Mouse (Mus musculus): ENCODE data around the gene Scube2. TPM values are rescaled to one million over a fixed set of nuclear protein-coding genes. Genes with fewer than 3 reads are reported as not detected.

Scube2 gene
- total RNA-seq, 1 experiment, result 0.89 TPM

DNA sequence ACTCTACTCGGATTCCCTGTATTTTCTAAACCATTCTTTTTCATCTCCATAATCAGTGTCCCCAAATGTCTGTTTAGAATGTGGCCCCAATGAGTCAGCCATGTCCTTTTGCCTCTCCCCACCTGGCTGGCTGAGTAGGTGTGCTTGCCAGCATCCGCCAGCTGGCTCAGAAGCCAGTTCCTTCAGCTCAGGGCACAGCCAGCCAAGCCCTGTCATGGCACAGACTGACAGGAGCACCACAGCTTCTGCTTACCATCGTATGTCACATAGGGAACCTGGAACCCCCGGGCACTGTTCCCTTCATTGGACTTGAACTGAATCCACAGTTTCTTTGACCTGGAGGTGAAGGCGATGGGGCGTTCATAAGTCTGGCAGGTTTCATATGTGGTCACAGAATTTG, 61.1 kb downstream of the Scube2 start:
- Histone ChIP-seq H3K4me1 (ENCODE audit: control insufficient read depth in 2 of 2, insufficient read depth in 2 of 2, low read length in 2 of 2, poor library complexity in 1 of 2) (no peaks in the 10 kb centered on the region), H3K4me3 (ENCODE audit: insufficient read depth in 1 of 2, low read depth in 1 of 2, low read length in 2 of 2, poor library complexity in 1 of 2, severe bottlenecking in 1 of 2) (no peak overlapping the region), H3K9ac (ENCODE audit: insufficient read depth, low read depth, low read length, poor library complexity, severe bottlenecking) (no peak overlapping the region), H3K36me3 (ENCODE audit: control insufficient read depth, insufficient read depth, low read length, poor library complexity, severe bottlenecking) (no peaks in the 10 kb centered on the region), H3K27ac (ENCODE audit: insufficient read depth, low read depth, low read length, poor library complexity, severe bottlenecking) (no peak overlapping the region), H3K9me3 (ENCODE audit: control insufficient read depth, insufficient read depth, low read depth, low read length) (no peaks in the 10 kb centered on the region)
- TF ChIP-seq CHD2 (IDR thresholded peaks at IDR 0.05; ENCODE audit: low read depth, low read length) (no peak), MAFK (IDR thresholded peaks at IDR 0.05; ENCODE audit: insufficient read depth, low read depth, low read length) (no peak), ZNF384 (IDR thresholded peaks at IDR 0.05; ENCODE audit: low read depth, low read length) (no peak), HCFC1 (IDR thresholded peaks at IDR 0.05; ENCODE audit: borderline replicate concordance, insufficient read depth, low read length) (no peak), ZC3H11A (IDR thresholded peaks at IDR 0.05; ENCODE audit: borderline replicate concordance, low read depth, low read length) (no peak)
- DNase-seq (ENCODE audit: low read depth, low spot score), result no peak
- in situ Hi-C loops (cut with MboI; ENCODE audit: low sequenced_read_pairs in 2 of 2, unreplicated experiment in 2 of 2), result no loop called here

- in situ Hi-C loops (cut with MboI; ENCODE audit: low sequenced_read_pairs in 2 of 2, unreplicated experiment in 2 of 2), result no loop called here
Measured at GRCm38 (mm10) chr7:109803516-109803915, 62.0 kb downstream of the Scube2 start.

DNA sequence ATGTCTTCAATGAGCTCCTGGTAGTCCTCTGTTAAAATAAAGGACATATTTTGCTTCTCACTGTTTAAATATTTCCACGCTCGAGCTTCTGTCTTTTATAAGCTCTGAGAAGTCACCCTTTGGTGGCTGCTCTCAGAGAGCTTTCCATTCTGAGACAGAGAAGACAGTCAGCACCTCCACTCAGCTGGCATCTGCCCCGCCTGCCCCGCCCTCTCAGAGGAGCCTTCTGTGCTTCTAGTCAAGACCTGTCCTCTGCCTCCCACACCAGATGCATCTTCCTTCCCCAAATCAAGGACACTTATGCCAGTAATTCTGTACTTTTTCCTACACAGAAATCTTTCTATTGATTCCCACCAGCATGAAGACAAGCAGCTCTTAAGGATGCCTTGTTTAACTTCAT, 64.9 kb downstream of the Scube2 start:
- no peaks in the 10 kb centered on the region for H3K9me3 ChIP-seq (ENCODE audit: control insufficient read depth, insufficient read depth, low read depth, low read length)
- H3K4me3 ChIP-seq (ENCODE audit: insufficient read depth in 1 of 2, low read depth in 1 of 2, low read length in 2 of 2, poor library complexity in 1 of 2, severe bottlenecking in 1 of 2), result no peak overlapping the region
- H3K36me3 ChIP-seq (ENCODE audit: control insufficient read depth, insufficient read depth, low read length, poor library complexity, severe bottlenecking), result no peaks in the 10 kb centered on the region
- TF ChIP-seq HCFC1 (IDR thresholded peaks at IDR 0.05; ENCODE audit: borderline replicate concordance, insufficient read depth, low read length), result no peak
- TF ChIP-seq ZNF384 (IDR thresholded peaks at IDR 0.05; ENCODE audit: low read depth, low read length), result no peak
- no peak for TF ChIP-seq MAFK (IDR thresholded peaks at IDR 0.05; ENCODE audit: insufficient read depth, low read depth, low read length)
- no peak for TF ChIP-seq CHD2 (IDR thresholded peaks at IDR 0.05; ENCODE audit: low read depth, low read length)
- TF ChIP-seq ZC3H11A (IDR thresholded peaks at IDR 0.05; ENCODE audit: borderline replicate concordance, low read depth, low read length), result no peak
- H3K4me1 ChIP-seq (ENCODE audit: control insufficient read depth in 2 of 2, insufficient read depth in 2 of 2, low read length in 2 of 2, poor library complexity in 1 of 2), result no peaks in the 10 kb centered on the region
- no peak overlapping the region for H3K27ac ChIP-seq (ENCODE audit: insufficient read depth, low read depth, low read length, poor library complexity, severe bottlenecking)
- no peak for DNase-seq (ENCODE audit: low read depth, low spot score)
- no peak overlapping the region for H3K9ac ChIP-seq (ENCODE audit: insufficient read depth, low read depth, low read length, poor library complexity, severe bottlenecking)
- in situ Hi-C loops (cut with MboI; ENCODE audit: low sequenced_read_pairs in 2 of 2, unreplicated experiment in 2 of 2), result no loop called here

More at GRCm38 (mm10) chr7:109803516-109803915, 62.0 kb downstream of the Scube2 start:
- Histone ChIP-seq H3K4me1 (ENCODE audit: control insufficient read depth in 2 of 2, insufficient read depth in 2 of 2, low read length in 2 of 2, poor library complexity in 1 of 2) (no peaks in the 10 kb centered on the region), H3K9me3 (ENCODE audit: control insufficient read depth, insufficient read depth, low read depth, low read length) (no peaks in the 10 kb centered on the region), H3K9ac (ENCODE audit: insufficient read depth, low read depth, low read length, poor library complexity, severe bottlenecking) (no peak overlapping the region), H3K36me3 (ENCODE audit: control insufficient read depth, insufficient read depth, low read length, poor library complexity, severe bottlenecking) (no peaks in the 10 kb centered on the region), H3K27ac (ENCODE audit: insufficient read depth, low read depth, low read length, poor library complexity, severe bottlenecking) (no peak overlapping the region), H3K4me3 (ENCODE audit: insufficient read depth in 1 of 2, low read depth in 1 of 2, low read length in 2 of 2, poor library complexity in 1 of 2, severe bottlenecking in 1 of 2) (no peak overlapping the region)
- no peak for DNase-seq (ENCODE audit: low read depth, low spot score)
- no peak for TF ChIP-seq MAFK (IDR thresholded peaks at IDR 0.05; ENCODE audit: insufficient read depth, low read depth, low read length)
- no peak for TF ChIP-seq ZC3H11A (IDR thresholded peaks at IDR 0.05; ENCODE audit: borderline replicate concordance, low read depth, low read length)
- TF ChIP-seq HCFC1 (IDR thresholded peaks at IDR 0.05; ENCODE audit: borderline replicate concordance, insufficient read depth, low read length), result no peak
- TF ChIP-seq ZNF384 (IDR thresholded peaks at IDR 0.05; ENCODE audit: low read depth, low read length), result no peak
- TF ChIP-seq CHD2 (IDR thresholded peaks at IDR 0.05; ENCODE audit: low read depth, low read length), result no peak

DNA sequence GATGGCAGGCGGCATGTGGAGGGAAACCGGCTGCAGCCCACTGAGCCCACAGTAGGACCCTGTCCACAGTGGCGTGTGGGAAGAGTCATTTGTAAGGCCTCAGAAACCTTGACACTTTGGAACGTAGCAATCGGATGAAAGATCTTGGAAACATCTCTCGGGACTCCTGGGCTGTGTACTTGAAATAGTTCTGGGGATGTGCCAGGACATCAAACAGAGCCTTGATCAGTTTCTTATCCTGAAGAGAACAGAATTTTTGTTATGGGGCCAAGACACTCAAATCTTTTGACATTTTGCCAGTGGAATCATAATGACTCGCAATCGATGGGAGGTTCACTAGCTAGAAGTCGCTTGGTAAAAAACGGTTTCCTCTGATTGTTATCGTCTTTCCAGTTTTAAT, 66.3 kb downstream of the Scube2 start:
- H3K27ac ChIP-seq (ENCODE audit: insufficient read depth, low read depth, low read length, poor library complexity, severe bottlenecking), result no peak overlapping the region
- TF ChIP-seq ZC3H11A (IDR thresholded peaks at IDR 0.05; ENCODE audit: borderline replicate concordance, low read depth, low read length), result no peak
- no peak for TF ChIP-seq ZNF384 (IDR thresholded peaks at IDR 0.05; ENCODE audit: low read depth, low read length)
- TF ChIP-seq MAFK (IDR thresholded peaks at IDR 0.05; ENCODE audit: insufficient read depth, low read depth, low read length), result no peak
- TF ChIP-seq HCFC1 (IDR thresholded peaks at IDR 0.05; ENCODE audit: borderline replicate concordance, insufficient read depth, low read length), result no peak
- TF ChIP-seq CHD2 (IDR thresholded peaks at IDR 0.05; ENCODE audit: low read depth, low read length), result no peak
- H3K9ac ChIP-seq (ENCODE audit: insufficient read depth, low read depth, low read length, poor library complexity, severe bottlenecking), result no peak overlapping the region
- H3K36me3 ChIP-seq (ENCODE audit: control insufficient read depth, insufficient read depth, low read length, poor library complexity, severe bottlenecking), result no peaks in the 10 kb centered on the region
- no peaks in the 10 kb centered on the region for H3K4me1 ChIP-seq (ENCODE audit: control insufficient read depth in 2 of 2, insufficient read depth in 2 of 2, low read length in 2 of 2, poor library complexity in 1 of 2)
- DNase-seq (ENCODE audit: low read depth, low spot score), result no peak
- H3K9me3 ChIP-seq (ENCODE audit: control insufficient read depth, insufficient read depth, low read depth, low read length), result no peaks in the 10 kb centered on the region
- in situ Hi-C loops (cut with MboI; ENCODE audit: low sequenced_read_pairs in 2 of 2, unreplicated experiment in 2 of 2), result no loop called here
- H3K4me3 ChIP-seq (ENCODE audit: insufficient read depth in 1 of 2, low read depth in 1 of 2, low read length in 2 of 2, poor library complexity in 1 of 2, severe bottlenecking in 1 of 2), result no peak overlapping the region

- no peak overlapping the region for H3K9ac ChIP-seq (ENCODE audit: insufficient read depth, low read depth, low read length, poor library complexity, severe bottlenecking)
- no peak overlapping the region for H3K4me3 ChIP-seq (ENCODE audit: insufficient read depth in 1 of 2, low read depth in 1 of 2, low read length in 2 of 2, poor library complexity in 1 of 2, severe bottlenecking in 1 of 2)
- in situ Hi-C loops (cut with MboI; ENCODE audit: low sequenced_read_pairs in 2 of 2, unreplicated experiment in 2 of 2), result no loop called here
- no peak for TF ChIP-seq HCFC1 (IDR thresholded peaks at IDR 0.05; ENCODE audit: borderline replicate concordance, insufficient read depth, low read length)
- no peak for TF ChIP-seq MAFK (IDR thresholded peaks at IDR 0.05; ENCODE audit: insufficient read depth, low read depth, low read length)
- no peak for TF ChIP-seq CHD2 (IDR thresholded peaks at IDR 0.05; ENCODE audit: low read depth, low read length)
- TF ChIP-seq ZNF384 (IDR thresholded peaks at IDR 0.05; ENCODE audit: low read depth, low read length), result no peak
- no peak for TF ChIP-seq ZC3H11A (IDR thresholded peaks at IDR 0.05; ENCODE audit: borderline replicate concordance, low read depth, low read length)
- no peaks in the 10 kb centered on the region for H3K9me3 ChIP-seq (ENCODE audit: control insufficient read depth, insufficient read depth, low read depth, low read length)
- DNase-seq (ENCODE audit: low read depth, low spot score), result no peak
- H3K27ac ChIP-seq (ENCODE audit: insufficient read depth, low read depth, low read length, poor library complexity, severe bottlenecking), result no peak overlapping the region
- no peaks in the 10 kb centered on the region for H3K36me3 ChIP-seq (ENCODE audit: control insufficient read depth, insufficient read depth, low read length, poor library complexity, severe bottlenecking)
- peaks cover 0 to 3% of the 10 kb centered on the region in 2 experiments; a peak in 1 of 4 replicates for H3K4me1 ChIP-seq (ENCODE audit: control insufficient read depth in 2 of 2, insufficient read depth in 2 of 2, low read length in 2 of 2, poor library complexity in 1 of 2)
Measured at GRCm38 (mm10) chr7:109795564-109795963, 69.9 kb downstream of the Scube2 start.
